Mouse (Mus musculus) embryonic fibroblast, embryonic 13.5 days (primary cell): ENCODE results near the gene Npepl1.

Experiments used
- CTCF ChIP-seq: IDR thresholded peaks from 2 replicates; pipeline ENCODE4 v1.5.1; 2011; ENCODE audit warnings: mild to moderate bottlenecking, control low read depth, low read length, moderate library complexity, borderline replicate concordance; ENCODE audit not compliant: insufficient read depth
- POLR2A ChIP-seq: IDR thresholded peaks from 2 replicates; pipeline ENCODE4 v1.6.1; 2011; ENCODE audit warnings: low read depth, mild to moderate bottlenecking, control low read depth, low read length, moderate library complexity

GRCm38 (mm10) chr2:174121411-174121947 is 11.3 kb downstream of the Npepl1 start:
- TF ChIP-seq CTCF = no peak
- no peak for TF ChIP-seq POLR2A
